Mouse (Mus musculus): ENCODE measurements around the gene Olfr898.

DNA sequence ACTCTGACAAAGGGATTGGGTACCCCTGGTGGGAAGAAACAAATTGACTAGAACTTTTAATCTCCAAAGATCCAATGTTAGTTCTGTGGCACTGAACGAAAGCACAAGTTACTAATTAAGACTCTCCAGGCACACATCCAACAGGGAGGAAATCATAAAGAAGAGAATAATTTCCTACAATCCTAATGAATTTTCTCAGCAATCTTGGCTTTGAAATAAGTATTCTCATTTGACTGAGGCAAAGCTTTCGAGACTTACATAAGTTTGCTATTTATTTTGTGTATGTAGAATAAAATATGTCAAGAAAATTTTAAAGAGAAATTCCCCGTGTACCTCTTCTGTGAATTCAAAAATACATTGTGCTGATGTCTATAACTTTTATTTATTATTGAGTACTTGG, 19.5 kb upstream of the Olfr898 start, which contains the start of gene Olfr25:
- TF ChIP-seq EP300 (IDR thresholded peaks at IDR 0.05; ENCODE audit: low read depth in 1 of 2, low read length in 2 of 2): no peak
- no peak for TF ChIP-seq CTCF (IDR thresholded peaks at IDR 0.05 in 2 of 3, conservative IDR thresholded peaks at IDR 0.05 in 1 of 3; ENCODE audit: control insufficient read depth in 1 of 3, insufficient read depth in 1 of 3, low read depth in 2 of 3, low read length in 3 of 3, poor library complexity in 1 of 3, severe bottlenecking in 1 of 3)
- no peak for TF ChIP-seq POLR2A (IDR thresholded peaks at IDR 0.05; ENCODE audit: control insufficient read depth in 1 of 2, insufficient read depth in 1 of 2, low read depth in 1 of 2, low read length in 2 of 2, poor library complexity in 1 of 2)
- TF ChIP-seq NELFE (IDR thresholded peaks at IDR 0.05; ENCODE audit: low read depth, low read length): no peak
- no peak for TF ChIP-seq KAT2A (conservative IDR thresholded peaks at IDR 0.05; ENCODE audit: low read depth, low read length)
- no peak for TF ChIP-seq CHD2 (IDR thresholded peaks at IDR 0.05; ENCODE audit: low read length)
- TF ChIP-seq BHLHE40 (IDR thresholded peaks at IDR 0.05; ENCODE audit: borderline replicate concordance, low read depth, low read length): no peak
- no peak for TF ChIP-seq JUND (IDR thresholded peaks at IDR 0.05; ENCODE audit: low read depth, low read length)
- no peak for TF ChIP-seq ZNF384 (IDR thresholded peaks at IDR 0.05; ENCODE audit: low read depth, low read length)
